Mouse (Mus musculus): ENCODE results near the gene Fxyd1.

The Fxyd1 gene

GRCm38 (mm10) chr7:31057071-31057470 lies at the start of gene Fxyd1:
Fxyd1 (minus strand) TSS chr7:31057199.
- in situ Hi-C loops (cut with MboI; ENCODE audit: unreplicated experiment in 2 of 2): loop anchor here (5.0 kb wide), 2 partner anchors 40 to 120 kb away; no protein-coding TSS in a partner anchor

GRCm38 (mm10) chr7:31106166-31106565 lies 49.2 kb upstream of the Fxyd1 start:
- in situ Hi-C loops (cut with MboI; ENCODE audit: unreplicated experiment in 2 of 2): no loop called here

GRCm38 (mm10) chr7:31105061-31105768 lies 48.2 kb upstream of the Fxyd1 start:
- in situ Hi-C loops (cut with MboI; ENCODE audit: unreplicated experiment in 2 of 2): no loop called here

GRCm38 (mm10) chr7:31100786-31101185 lies 43.8 kb upstream of the Fxyd1 start:
- in situ Hi-C loops (cut with MboI; ENCODE audit: unreplicated experiment in 2 of 2): no loop called here

GRCm38 (mm10) chr7:31099612-31099982 lies 42.6 kb upstream of the Fxyd1 start:
- in situ Hi-C loops (cut with MboI; ENCODE audit: unreplicated experiment in 2 of 2): loop anchor here (5.0 kb wide), 1 partner anchor 42 kb away; the partner anchor contains the start of genes Fxyd1 (in 2 of the 2) and Lgi4 (in 2 of the 2)

- in situ Hi-C loops (cut with MboI; ENCODE audit: unreplicated experiment in 2 of 2): loop anchor here (5.0 kb wide), 1 partner anchor 42 kb away; the partner anchor contains the start of genes Fxyd1 (in 2 of the 2) and Lgi4 (in 2 of the 2)
Measured at GRCm38 (mm10) chr7:31098697-31099611, 42.0 kb upstream of the Fxyd1 start.

GRCm38 (mm10) chr7:31097583-31098248 lies 40.7 kb upstream of the Fxyd1 start:
- in situ Hi-C loops (cut with MboI; ENCODE audit: unreplicated experiment in 2 of 2): loop anchor here (5.0 kb wide), 1 partner anchor 40 kb away; the partner anchor contains the start of genes Fxyd1 (in 2 of the 2) and Lgi4 (in 2 of the 2)

GRCm38 (mm10) chr7:31096892-31097564 lies 40.0 kb upstream of the Fxyd1 start:
- in situ Hi-C loops (cut with MboI; ENCODE audit: unreplicated experiment in 2 of 2): loop anchor here (5.0 kb wide), 1 partner anchor 40 kb away; the partner anchor contains the start of genes Fxyd1 (in 2 of the 2) and Lgi4 (in 2 of the 2)

- in situ Hi-C loops (cut with MboI; ENCODE audit: unreplicated experiment in 2 of 2): loop anchor here (5.0 kb wide), 1 partner anchor 38 kb away; the partner anchor contains the start of genes Fxyd1 (in 2 of the 2) and Lgi4 (in 2 of the 2)
Measured at GRCm38 (mm10) chr7:31094774-31095501, 37.9 kb upstream of the Fxyd1 start.

GRCm38 (mm10) chr7:31089721-31090120 lies 32.7 kb upstream of the Fxyd1 start:
- in situ Hi-C loops (cut with MboI; ENCODE audit: unreplicated experiment in 2 of 2): no loop called here

GRCm38 (mm10) chr7:31088206-31088605 lies 31.2 kb upstream of the Fxyd1 start:
- in situ Hi-C loops (cut with MboI; ENCODE audit: unreplicated experiment in 2 of 2): no loop called here

GRCm38 (mm10) chr7:31087262-31087661 lies 30.3 kb upstream of the Fxyd1 start:
- in situ Hi-C loops (cut with MboI; ENCODE audit: unreplicated experiment in 2 of 2): no loop called here

- in situ Hi-C loops (cut with MboI; ENCODE audit: unreplicated experiment in 2 of 2): no loop called here
Measured at GRCm38 (mm10) chr7:31086175-31086755, 29.3 kb upstream of the Fxyd1 start.

- in situ Hi-C loops (cut with MboI; ENCODE audit: unreplicated experiment in 2 of 2): no loop called here
Measured at GRCm38 (mm10) chr7:31085171-31085570, 28.2 kb upstream of the Fxyd1 start.

- in situ Hi-C loops (cut with MboI; ENCODE audit: unreplicated experiment in 2 of 2): no loop called here
Measured at GRCm38 (mm10) chr7:31084140-31084539, 27.1 kb upstream of the Fxyd1 start.

- in situ Hi-C loops (cut with MboI; ENCODE audit: unreplicated experiment in 2 of 2): no loop called here
Measured at GRCm38 (mm10) chr7:31082831-31083588, 26.0 kb upstream of the Fxyd1 start.

- in situ Hi-C loops (cut with MboI; ENCODE audit: unreplicated experiment in 2 of 2): no loop called here
Measured at GRCm38 (mm10) chr7:31082106-31082505, 25.1 kb upstream of the Fxyd1 start.

GRCm38 (mm10) chr7:31081106-31081505 lies 24.1 kb upstream of the Fxyd1 start:
- in situ Hi-C loops (cut with MboI; ENCODE audit: unreplicated experiment in 2 of 2): no loop called here
